ENCODE assay signal across 19 mouse cellular contexts in the genomic region with DNA sequence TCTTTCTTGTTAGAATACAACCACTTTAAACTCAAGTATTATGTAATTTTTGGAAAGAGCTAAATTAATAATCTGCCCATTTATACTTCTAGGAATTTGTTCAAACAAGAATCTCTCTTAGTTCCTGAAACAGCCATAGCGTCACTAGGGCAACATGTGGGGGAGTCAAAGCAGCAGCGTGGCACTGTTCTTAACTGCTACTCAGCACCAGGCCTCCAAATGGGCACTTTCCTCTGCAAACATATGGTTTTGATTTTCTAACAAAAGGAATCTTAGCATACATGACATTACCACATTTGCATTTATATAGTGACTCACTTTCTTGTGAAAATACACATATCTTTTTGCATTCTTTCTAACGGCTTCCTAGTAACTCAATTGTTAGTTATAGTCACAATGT. TPM values are rescaled to one million over a fixed set of nuclear protein-coding genes. Genes with fewer than 3 reads are reported as not detected.
"Had no signal": no experiment of that assay in that cellular context is flagged by ENCODE, and none has a peak within 500 bp of the region (broad histone marks: within the 10 kb centered on the region; RNA-seq: fewer than 3 reads in every experiment).

No protein-coding gene starts in this region.

- DNase-seq: kidney, adult 11 months; kidney, adult 9 months; kidney, postnatal 36 days; layer of hippocampus, adult 9-11 months; layer of hippocampus, postnatal 36 days; lung, embryonic 14.5 days; lung, postnatal 14 days; right cerebral cortex, postnatal 14 days; thymus, postnatal 36 days had no signal

- ATAC-seq: midbrain, embryonic 15.5 days had no signal

- H3K36me3 ChIP-seq: limb, embryonic 12.5 days; liver, embryonic 15.5 days; midbrain, embryonic 15.5 days; neural tube, embryonic 12.5 days had no signal

- H3K4me3 ChIP-seq: limb, embryonic 12.5 days; liver, embryonic 15.5 days; megakaryocyte, embryonic 14.5 days; midbrain, embryonic 15.5 days; neural tube, embryonic 12.5 days had no signal

- H3K27ac ChIP-seq: kidney, postnatal 0 days; limb, embryonic 12.5 days; liver, embryonic 15.5 days; macrophage; midbrain, embryonic 15.5 days; neural tube, embryonic 12.5 days had no signal

- H3K9me3 ChIP-seq: limb, embryonic 12.5 days; liver, embryonic 15.5 days; megakaryocyte, embryonic 14.5 days; midbrain, embryonic 15.5 days; neural tube, embryonic 12.5 days had no signal

- H3K9ac ChIP-seq: limb, embryonic 12.5 days; liver, embryonic 15.5 days; lung, embryonic 14.5 days; midbrain, embryonic 15.5 days; neural tube, embryonic 12.5 days had no signal

- H3K4me2 ChIP-seq: limb, embryonic 12.5 days; liver, embryonic 15.5 days; lung, embryonic 14.5 days; midbrain, embryonic 11.5 days; midbrain, embryonic 15.5 days; neural tube, embryonic 12.5 days had no signal

- H3K4me1 ChIP-seq: limb, embryonic 12.5 days; liver, embryonic 15.5 days; midbrain, embryonic 15.5 days; neural tube, embryonic 12.5 days had no signal

- H3K27me3 ChIP-seq: limb, embryonic 12.5 days; liver, embryonic 15.5 days; megakaryocyte, embryonic 14.5 days; midbrain, embryonic 15.5 days; neural tube, embryonic 12.5 days had no signal

RNA-seq across cellular contexts. Expression of gene Olfr1393, which starts 45.3 kb away (rescaled TPM):
- polyA plus RNA-seq: limb, embryonic 12.5 days; liver, embryonic 15.5 days; lung, embryonic 14.5 days; macrophage; midbrain, embryonic 11.5 days; midbrain, embryonic 15.5 days; neural tube, embryonic 12.5 days; stomach, embryonic 14.5 days; thymus, postnatal 0 days had no signal

RNA-seq across cellular contexts. Expression of gene Btnl9, which starts 45.8 kb away (rescaled TPM):
- polyA plus RNA-seq: midbrain, embryonic 11.5 days had no signal

RNA-seq across cellular contexts. Expression of gene Olfr1392, which starts 52.3 kb away (rescaled TPM):
- polyA plus RNA-seq: liver, embryonic 15.5 days; lung, embryonic 14.5 days; midbrain, embryonic 11.5 days; neural tube, embryonic 12.5 days; thymus, postnatal 0 days had no signal
